Mouse (Mus musculus) adrenal gland, adult (tissue): ENCODE measurements around the gene Adcy5.

Experiments
- DNase-seq, 2 experiments: peaks; one replicate each; pipeline ENCODE4 v3.0.0; 2022 to 2023; ENCODE audit warnings: low spot score in 1 of 2; ENCODE audit not compliant: inconsistent age in 2 of 2

Adcy5 gene

DNA sequence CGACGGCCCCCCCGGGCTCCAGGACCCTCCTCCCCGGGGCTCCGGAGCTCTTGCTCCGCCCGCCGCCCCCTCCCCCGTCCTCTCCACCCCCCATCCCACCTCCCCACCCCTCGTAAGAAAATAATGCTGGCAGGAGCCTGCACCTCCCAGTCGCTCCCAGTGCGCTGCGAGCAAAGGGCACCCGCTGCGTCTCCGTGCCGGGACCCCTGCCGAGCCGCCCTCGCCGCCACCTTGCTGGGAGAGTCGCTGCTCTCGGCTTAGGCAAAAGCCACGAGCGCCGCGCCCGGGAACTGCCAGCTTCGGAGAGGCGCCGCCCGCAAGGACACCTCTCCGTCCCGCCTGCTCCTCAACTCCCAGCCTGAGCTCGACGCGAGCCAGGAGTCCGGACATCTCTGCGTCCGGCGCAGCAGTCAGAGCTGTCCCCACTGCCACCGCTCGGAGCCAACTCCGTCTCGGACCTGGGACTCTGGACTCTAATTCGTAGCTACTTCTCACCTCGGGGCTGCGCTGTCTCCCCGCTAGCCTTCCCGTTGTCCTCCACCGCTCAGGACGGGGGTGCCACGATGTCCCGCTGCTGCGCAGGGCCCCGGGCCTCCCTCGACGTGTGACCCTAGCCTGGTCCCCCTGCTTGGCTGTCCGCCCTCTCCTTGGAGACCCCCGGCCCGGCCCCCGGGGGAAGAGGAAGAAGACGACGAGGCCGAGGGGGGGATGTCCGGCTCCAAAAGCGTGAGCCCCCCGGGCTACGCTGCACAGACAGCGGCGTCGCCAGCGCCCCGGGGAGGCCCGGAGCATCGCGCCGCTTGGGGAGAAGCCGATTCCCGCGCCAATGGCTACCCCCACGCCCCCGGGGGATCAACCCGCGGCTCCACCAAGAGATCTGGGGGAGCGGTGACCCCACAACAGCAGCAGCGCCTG lies 971 bp downstream of the Adcy5 start:
- DNase-seq: peak; percentile 46 to 81

DNA sequence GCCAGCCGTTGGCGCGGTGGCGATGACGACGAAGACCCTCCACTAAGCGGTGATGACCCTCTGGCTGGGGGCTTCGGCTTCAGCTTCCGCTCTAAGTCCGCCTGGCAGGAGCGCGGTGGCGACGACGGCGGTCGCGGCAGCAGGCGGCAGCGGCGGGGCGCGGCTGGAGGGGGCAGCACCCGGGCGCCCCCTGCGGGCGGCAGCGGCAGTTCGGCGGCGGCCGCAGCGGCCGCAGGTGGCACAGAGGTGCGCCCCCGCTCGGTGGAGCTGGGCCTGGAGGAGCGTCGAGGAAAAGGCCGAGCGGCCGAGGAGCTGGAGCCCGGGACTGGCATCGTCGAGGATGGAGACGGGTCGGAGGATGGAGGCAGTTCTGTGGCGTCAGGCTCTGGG lies 1.6 kb downstream of the Adcy5 start:
- DNase-seq: peak; percentile 45 to 74

DNA sequence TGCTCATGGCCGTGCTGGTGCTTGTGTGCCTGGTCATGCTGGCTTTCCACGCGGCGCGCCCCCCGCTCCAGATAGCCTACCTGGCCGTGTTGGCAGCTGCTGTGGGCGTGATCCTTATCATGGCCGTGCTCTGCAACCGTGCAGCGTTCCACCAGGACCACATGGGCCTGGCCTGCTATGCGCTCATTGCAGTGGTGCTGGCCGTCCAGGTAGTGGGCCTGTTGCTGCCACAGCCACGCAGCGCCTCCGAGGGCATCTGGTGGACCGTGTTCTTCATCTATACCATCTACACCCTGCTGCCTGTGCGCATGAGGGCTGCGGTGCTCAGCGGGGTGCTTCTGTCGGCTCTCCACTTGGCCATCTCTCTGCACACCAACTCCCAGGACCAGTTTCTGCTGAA lies 2.2 kb downstream of the Adcy5 start:
- no peak for DNase-seq

DNA sequence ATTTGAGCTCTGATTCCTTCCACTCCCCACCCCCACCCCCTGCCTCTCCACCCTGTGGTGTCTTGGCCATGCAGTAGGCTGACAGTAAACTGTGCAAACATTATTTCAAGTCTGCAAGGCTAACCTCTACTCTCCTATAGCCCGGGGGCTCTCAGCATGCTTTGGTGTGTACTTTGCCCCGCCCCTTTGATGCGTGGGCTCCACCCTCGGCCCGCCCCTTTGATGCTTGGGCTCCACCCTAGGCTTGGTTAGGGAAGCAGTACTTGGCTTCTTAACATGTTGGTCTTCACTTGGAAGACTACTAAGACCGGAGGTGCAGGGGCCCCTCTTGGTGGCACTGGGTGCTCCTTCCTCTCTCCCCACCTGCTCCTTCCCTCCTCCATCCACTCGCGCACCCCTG lies 4.9 kb downstream of the Adcy5 start:
- DNase-seq: no peak

DNA sequence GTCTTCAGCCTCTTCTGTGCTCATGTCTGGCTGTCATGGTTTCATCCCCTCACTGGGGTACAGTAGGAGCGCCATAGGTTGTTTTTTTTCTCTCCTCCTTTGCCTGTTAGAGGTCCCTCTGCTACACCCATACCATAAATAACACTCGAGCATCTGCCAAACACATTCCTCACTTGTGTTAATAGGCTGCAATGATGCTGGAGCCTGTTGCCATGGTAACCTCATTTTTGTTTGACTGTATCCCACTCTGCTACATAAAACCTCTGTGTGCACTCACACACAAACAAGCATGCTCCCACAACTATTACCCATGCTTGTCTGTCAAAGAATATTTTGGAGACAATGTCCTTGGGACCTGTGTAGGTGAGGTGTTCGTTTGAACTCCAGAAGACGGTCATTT lies 5.3 kb downstream of the Adcy5 start:
- no peak for DNase-seq

DNA sequence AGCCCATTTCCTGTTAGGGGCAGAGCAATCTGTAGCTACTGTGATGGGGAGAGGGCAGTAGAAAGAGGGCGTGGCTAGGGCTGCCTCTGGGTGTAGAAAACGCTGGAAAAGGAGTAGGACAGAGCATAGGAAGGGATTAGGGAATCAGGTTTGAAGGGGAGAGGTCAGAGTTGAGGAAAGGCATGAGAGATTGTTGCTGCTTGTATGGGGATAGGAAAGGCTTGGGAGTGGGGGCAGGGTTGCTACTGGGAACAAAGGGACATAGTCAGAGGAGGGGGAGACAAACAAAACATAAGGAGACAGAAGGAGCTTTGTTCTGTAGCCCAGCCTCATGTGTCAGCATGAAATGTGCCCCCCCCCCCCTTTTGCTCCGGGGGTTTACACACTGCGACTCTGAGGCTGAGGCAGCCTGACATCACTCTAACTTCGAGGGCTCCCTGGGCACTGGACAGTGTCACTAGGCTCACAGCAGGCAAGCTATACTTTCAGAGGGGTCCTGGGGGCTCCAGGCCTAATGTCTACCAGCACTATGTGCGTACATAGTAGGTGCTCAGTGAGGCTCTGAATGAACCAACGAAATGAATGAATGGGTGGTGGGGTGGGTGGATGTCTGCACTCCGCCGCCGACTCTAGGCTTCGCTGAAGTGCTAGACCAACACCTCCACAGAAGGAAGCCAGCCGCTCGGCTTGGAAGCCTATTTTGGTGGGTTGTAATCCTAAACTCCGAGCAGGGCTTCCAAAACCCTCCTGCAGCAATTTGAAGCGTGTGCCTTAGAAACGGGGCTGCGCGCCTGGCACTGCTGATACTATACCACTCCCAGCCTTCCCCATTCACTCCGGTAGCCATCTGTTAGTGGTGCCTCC lies 9.9 kb downstream of the Adcy5 start:
- DNase-seq: no peak

DNA sequence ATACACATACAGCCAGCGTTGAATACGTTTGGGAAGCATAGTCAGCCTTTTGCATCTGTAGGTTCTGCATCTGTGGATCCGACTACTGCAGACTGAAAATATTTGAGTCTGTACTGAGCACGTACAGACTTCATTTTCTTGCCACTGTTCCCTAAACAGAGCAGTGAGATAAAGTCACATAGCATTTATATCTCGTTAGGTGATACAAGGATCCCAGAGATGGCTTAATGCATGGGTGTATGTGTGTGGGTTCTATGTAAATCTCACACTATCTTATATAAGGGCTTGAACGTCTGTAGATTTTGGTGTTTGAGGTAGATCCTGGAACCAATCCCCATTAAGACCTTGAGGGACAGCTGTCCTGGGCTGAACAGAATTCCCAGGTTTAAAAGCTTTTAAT lies 10.7 kb downstream of the Adcy5 start:
- DNase-seq: no peak

DNA sequence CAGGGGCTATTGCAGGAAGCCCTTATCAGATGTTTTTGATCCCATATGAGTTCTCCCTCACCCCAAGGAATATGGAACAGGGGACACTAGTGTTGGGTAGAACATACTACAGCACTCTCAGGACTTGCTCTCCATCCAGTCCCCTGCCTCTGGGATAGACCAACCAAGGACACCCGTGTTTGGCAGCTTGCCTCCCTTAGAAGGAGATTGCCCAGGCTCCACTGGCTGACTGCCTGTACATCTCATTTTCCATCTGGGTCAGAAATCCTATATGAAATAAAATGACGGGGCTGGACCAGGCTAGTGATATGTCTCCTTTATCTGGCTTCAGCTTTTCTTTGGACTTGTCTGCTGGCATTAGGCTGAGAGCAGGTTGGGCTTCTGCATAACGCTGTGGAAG lies 11.1 kb downstream of the Adcy5 start:
- peak in 1 of 2 experiments; percentile 57 for DNase-seq

DNA sequence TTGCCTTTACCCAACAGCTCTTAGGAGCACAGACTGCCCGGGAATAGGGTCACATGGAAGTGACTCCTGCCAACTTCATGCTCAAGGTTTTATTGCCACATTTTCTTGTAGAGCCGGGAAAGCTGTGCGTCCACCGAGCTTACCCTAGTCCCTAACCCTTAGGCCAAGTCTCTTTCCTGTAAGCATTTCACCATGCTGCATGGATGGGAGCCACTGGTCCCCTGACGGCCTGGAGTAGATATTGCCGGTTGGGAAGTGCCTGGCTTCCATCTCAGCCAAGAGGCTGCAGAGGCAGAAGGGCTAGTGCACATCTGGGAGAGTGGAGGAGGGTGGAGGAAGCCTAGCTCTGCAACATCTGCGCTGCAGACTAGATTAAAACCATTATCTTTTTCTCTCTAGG lies 14.8 kb downstream of the Adcy5 start:
- DNase-seq: peak in 1 of 2 experiments; percentile 74

DNA sequence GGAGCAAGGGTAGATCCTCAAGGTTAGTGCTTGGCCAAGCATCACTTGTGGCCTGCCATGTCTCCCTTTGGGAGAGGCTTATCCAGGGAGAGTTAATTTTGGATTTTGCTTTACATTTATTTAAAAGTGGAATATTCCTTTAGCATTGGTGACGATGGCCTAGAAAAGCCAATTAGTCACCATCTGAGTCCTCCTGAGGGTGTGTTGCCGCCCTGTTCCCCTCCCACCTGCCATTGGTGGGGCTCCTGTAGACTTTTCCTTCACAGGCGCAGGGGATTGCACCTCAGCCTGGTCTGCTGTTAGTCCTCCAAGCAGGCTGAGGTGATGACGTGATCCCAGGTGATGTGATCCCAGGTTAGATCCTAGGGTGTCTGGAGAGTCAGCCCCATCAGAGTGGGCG lies 17.5 kb downstream of the Adcy5 start:
- DNase-seq: no peak

DNA sequence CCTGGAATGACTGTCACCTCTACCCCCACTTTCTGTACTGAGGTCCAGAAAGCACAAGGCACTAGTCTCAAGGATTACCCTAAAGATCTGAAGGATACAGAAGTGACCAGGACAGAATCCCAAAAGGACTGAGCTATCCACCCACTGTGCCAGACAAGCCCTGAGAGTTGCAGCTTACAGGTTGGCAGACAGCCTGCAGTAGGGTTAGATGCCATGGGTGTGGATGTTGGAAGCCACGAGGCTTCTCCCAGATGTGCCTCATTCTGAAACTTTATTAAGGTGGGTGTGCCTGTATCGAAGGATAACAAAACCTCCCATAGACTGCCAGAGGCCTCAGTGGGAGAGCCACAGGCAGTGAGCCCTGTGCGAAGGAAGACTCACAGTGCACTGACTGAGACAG lies 23.8 kb downstream of the Adcy5 start:
- DNase-seq: no peak

DNA sequence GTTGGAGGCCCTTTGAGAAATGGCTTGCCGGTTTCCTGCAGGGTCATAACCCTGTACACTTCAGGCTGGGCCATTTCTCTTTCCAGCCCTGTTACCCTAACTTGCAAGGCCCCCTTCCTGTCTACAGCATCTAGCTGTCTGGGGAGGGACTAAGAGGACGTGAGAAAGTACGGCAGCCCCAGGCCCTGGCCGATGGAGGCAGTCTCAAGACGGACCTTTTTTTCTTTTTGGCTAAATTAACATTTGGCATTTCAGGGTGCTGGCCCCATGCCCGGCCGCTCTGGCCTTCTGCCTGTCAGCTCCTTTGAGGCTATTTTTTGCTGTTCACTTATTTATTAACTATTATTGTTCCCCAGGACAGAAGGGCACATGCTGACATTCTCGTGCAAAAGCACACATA lies 24.4 kb downstream of the Adcy5 start:
- DNase-seq: peak; percentile 81 to 96

DNA sequence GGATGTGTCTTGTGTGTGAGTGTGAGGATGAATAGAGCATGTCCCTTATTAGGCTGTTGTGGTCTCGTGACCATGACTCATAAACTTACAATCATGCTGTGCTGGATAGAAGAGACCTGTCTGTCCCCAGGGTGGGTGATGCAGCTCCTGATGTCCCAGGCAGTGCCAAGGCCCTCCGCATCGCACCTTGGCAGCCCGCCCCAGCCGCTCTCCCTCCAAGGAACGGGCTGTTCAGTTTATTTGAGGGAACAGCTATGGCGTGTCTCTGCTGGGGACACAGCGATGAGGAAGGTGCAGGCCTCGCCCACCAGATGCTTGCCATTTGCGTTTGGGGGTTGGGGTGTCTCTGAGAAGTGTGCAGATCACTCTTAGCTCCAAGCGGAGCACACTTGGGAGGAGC lies 28.5 kb downstream of the Adcy5 start:
- peak; percentile 51 to 75 for DNase-seq

DNA sequence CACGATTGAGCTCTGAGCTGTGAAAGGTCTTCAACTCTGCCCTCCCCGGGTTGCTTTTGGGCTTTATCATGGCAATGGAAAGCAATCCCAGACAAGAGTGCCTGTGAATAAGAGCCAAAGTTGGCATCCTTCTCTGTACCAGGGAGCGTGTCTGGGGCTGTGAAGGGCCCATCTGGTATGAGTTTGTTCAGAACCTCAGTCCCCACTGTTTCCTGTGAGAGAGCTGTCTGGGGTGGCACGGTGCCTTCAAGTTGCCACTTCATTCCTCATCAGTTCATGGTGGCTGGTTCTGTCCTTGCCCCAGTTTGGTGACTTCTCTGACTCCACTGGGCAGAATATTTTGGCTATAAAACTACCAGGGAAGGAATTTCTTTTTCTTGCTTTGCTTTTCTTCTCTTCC lies 33.4 kb downstream of the Adcy5 start:
- DNase-seq: no peak

DNA sequence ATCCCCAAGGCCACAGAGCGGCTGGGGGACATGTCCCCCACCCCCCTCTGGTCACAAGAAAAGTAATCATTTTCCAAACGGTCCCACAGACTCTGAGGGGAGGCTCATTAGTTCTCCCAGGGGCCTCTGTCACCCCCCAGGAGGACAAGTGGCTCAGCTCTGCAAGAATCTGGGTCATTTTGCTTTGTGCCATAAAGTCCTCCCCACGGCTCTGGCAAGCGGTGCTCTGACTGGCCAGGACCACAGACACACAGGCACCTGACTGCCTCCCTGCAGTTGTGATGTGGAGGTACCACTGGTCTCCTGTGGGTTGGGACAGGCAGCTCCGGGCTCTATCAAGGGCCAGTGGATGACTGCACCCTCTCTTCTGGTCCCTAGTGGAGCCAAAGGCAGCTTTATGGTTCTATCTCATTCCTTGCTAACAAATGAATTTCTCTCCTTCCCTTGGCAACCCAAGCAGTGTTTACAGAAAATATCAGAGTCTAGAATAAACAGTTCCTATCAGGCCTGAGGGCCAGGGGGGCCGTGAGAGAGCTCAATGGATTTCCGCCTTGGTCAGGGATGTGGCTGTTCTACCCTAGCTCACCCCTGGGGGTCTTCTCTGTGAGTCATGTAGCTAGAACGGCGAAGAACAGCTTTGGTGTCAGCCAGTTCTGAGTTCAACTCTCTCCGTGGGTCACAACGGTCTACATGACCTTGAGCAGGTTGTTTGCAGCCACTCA lies 34.9 kb downstream of the Adcy5 start:
- no peak for DNase-seq

DNA sequence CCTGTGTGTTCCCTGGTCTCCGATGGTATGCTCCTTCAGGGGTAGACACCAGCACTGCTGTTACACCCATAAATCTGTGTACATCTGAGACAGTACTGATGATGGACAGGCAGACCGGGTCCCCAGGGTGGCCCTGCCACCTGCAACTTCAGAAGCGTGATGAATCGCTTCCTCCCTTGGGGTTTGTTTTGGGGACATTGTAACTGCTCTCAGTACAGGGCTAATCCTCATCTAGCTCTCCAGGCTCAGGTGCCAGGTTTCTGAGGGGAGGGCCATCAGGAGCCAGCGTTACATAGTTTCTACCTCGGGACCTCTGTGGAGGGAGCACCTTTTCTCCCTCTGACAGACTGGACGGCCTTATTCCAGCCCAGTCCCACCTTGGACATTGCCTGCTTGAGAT lies 36.1 kb downstream of the Adcy5 start:
- DNase-seq: no peak

DNA sequence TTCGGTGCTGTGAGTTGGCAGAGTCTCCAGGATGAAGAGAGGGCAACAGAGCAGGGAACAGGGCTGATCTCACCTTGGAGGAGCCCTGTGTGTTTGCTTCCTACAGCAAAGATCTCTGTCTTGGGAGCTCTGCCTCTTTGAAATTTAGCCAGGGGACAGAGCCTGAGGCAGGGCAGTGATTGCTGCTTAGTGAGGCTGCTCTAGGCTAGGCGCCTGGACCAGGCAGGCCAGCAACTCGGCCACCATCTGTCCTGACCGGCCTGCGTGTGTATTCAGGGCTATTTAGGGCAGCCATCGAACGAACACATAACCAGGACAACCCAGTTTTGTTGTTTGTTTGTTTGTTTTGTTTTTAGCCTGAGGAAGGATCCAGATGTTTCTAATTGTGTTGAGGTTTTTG lies 36.6 kb downstream of the Adcy5 start:
- no peak for DNase-seq

DNA sequence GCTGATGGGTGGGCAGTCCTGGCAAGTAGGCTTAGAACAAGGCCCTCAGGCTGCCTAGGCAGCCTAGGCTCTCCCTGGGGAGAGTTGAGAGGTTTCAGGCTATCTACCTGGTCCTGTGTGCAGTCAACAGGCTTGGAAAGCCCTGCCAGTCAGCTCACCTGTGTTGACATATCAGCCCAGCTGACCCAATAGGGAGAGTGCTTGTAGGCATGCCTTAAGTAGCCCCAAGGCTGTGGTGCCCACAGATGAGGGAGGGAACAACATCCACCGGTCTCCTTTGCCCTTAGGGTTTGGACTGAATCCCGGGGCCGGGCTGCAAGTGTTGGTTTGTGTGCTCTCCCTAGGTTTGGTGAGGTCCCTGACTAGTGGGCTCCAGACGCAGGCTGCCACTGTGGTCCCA lies 37.8 kb downstream of the Adcy5 start:
- DNase-seq: no peak

DNA sequence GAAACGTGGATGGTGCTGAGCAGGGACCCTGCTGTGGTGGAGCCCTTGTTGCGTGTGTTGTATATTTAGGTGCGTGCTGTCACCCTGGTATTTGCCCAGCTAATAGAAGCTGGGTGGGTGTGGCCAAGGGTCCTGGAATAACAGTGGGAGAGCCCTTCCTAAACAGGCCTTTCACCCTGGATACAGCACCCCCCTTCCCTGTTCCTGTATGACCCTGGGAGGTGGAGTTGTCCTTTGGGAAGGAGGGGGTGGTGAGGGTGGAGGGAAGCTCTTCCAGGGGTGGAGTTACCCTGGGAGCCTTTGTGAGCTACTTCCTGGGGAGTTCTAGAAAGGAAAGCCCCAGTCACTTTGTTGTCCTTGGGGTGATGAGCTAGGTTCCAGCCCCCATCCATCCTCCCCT lies 38.7 kb downstream of the Adcy5 start:
- DNase-seq: no peak

DNA sequence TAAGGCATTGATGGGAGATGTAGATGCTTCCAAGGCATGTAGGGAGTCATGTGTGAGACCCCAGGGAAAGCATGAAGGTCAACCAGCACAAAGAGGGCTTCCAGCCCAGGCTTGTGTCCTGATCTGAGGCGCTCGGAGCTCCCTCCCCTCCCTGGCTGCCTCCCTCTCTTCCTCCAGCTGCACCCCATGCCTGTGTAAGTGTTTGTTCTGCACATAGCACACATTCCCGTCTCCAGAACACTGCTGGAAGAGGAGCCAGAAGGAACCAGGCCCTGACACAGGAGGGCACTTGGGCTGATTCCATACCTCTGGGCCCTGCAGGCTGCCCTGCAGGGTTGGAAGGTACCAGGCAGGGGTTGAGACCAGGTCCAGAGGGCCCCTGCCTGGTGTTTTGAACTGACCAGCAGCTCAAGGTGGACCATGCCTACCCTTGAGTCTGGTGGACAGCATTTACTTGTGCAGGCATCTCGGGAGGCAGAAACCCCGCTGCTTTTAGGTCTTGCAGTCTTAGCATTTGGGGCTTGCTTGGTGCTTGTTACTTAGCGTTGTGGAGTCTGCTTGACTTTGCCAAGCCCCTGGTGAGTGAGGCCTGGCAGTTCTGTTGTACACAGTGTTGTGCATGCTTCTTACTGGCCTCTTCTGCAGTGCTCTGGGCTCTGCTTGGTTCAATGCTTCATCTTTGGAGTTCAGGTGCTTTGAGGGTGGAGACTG lies 45.2 kb downstream of the Adcy5 start:
- DNase-seq: no peak
